ENCODE assay signal across 7 mouse cellular contexts in genomic region chr6:121130773-121131172, GRCm38 (mm10). TPM values are rescaled to one million over a fixed set of nuclear protein-coding genes. Genes with fewer than 3 reads are reported as not detected.
DNase-seq lines count a peak whose midpoint lies in the region; ATAC-seq and TF ChIP-seq lines count a peak whose summit lies in the region.

Gene Mical3 (minus strand): TSS chr6:121130999.

- no peak within 1 kb of the TSS for H3K27ac ChIP-seq in ES-E14 (ENCODE audit: insufficient read depth, low read depth, low read length, poor library complexity, severe bottlenecking)
- no peak within 1 kb of the TSS for H3K27ac ChIP-seq in small intestine, adult 2 months (ENCODE audit: insufficient read depth, low read depth, low read length)

- in situ Hi-C loops in ES-E14 (cut with MboI; ENCODE audit: low sequenced_read_pairs in 2 of 2, unreplicated experiment in 2 of 2), result no loop called here

- intact Hi-C loops in gastrocnemius, postnatal 36 days (cut with DNase I), result loop anchor here (1.0 to 2.0 kb wide), 2 partner anchors 48 to 158 kb away; no protein-coding TSS in a partner anchor

- H3K4me1 ChIP-seq in ES-E14 (ENCODE audit: control insufficient read depth in 2 of 2, insufficient read depth in 2 of 2, low read length in 2 of 2, poor library complexity in 1 of 2), result peaks cover 1 to 6% of the 10 kb centered on the region in 2 experiments; a peak in 2 of 4 replicates
- H3K4me1 ChIP-seq in small intestine, adult 2 months (ENCODE audit: control insufficient read depth, insufficient read depth, insufficient read length, low read length), result peaks cover 4% of the 10 kb centered on the region; the same call in 1 of the 2 replicates

- peak within 1 kb of the TSS; percentile 38 to 51 for H3K4me3 ChIP-seq in ES-E14 (ENCODE audit: insufficient read depth in 1 of 2, low read depth in 1 of 2, low read length in 2 of 2, poor library complexity in 1 of 2, severe bottlenecking in 1 of 2)
- H3K4me3 ChIP-seq in small intestine, adult 2 months (ENCODE audit: low read depth, low read length), result peak within 1 kb of the TSS; percentile 56

- no peak for TF ChIP-seq POLR2A in small intestine, adult 2 months (IDR thresholded peaks at IDR 0.05; ENCODE audit: low read depth, low read length)

- no peak for TF ChIP-seq CTCF in small intestine, adult 2 months (IDR thresholded peaks at IDR 0.05; ENCODE audit: extremely low read depth, insufficient read length, insufficient replicate concordance, low read depth, low read length)

- ATAC-seq in megakaryocyte, adult 5-6 weeks (ENCODE audit: poor library complexity, severe bottlenecking), result 0 out of 2 replicates have a peak, but pooled peaks have one; percentile 23

- H3K9ac ChIP-seq in ES-E14 (ENCODE audit: insufficient read depth, low read depth, low read length, poor library complexity, severe bottlenecking), result no peak within 1 kb of the TSS

- no peaks in the 10 kb centered on the region for H3K9me3 ChIP-seq in ES-E14 (ENCODE audit: control insufficient read depth, insufficient read depth, low read depth, low read length)

- WGBS in small intestine, adult 2 months, result 4% methylated on average over 17 of the region's 17 CpGs

- H3K27me3 ChIP-seq in small intestine, adult 2 months (ENCODE audit: control insufficient read depth, insufficient read depth, low read length), result peaks cover 7% of the 10 kb centered on the region

- no peak for DNase-seq in ES-E14 (ENCODE audit: low read depth, low spot score)
- DNase-seq in adrenal gland, adult 2 months, result peak; percentile 45
- DNase-seq in embryo, embryonic 9.5 days (ENCODE audit: extremely low spot score), result peak; percentile 60
- DNase-seq in gastrocnemius, postnatal 36 days, result no peak
- DNase-seq in kidney, postnatal 10 days, result peak; percentile 49

- no peaks in the 10 kb centered on the region for H3K36me3 ChIP-seq in ES-E14 (ENCODE audit: control insufficient read depth, insufficient read depth, low read length, poor library complexity, severe bottlenecking)
- H3K36me3 ChIP-seq in small intestine, adult 2 months (ENCODE audit: control insufficient read depth, insufficient read depth, low read length), result no peaks in the 10 kb centered on the region

TF ChIP-seq in ES-E14, 5 proteins besides CTCF, POLR2A, EP300 and RAD21:
- TF ChIP-seq ZC3H11A (IDR thresholded peaks at IDR 0.05; ENCODE audit: borderline replicate concordance, low read depth, low read length), result no peak
- no peak for TF ChIP-seq MAFK (IDR thresholded peaks at IDR 0.05; ENCODE audit: insufficient read depth, low read depth, low read length)
- no peak for TF ChIP-seq CHD2 (IDR thresholded peaks at IDR 0.05; ENCODE audit: low read depth, low read length)
- TF ChIP-seq HCFC1 (IDR thresholded peaks at IDR 0.05; ENCODE audit: borderline replicate concordance, insufficient read depth, low read length), result no peak
- TF ChIP-seq ZNF384 (IDR thresholded peaks at IDR 0.05; ENCODE audit: low read depth, low read length), result no peak

RNA-seq across cellular contexts. Expression of gene Mical3, which starts in this region (rescaled TPM):
- total RNA-seq in ES-E14 (2012; rRNA removed), result 30.0 and 30.9 TPM in 2 replicates
- 10 to 100 TPM; 34.0 to 44.3 TPM for total RNA-seq in adrenal gland, adult 2 months (2021)
- polyA plus RNA-seq in adrenal gland, adult 2 months (2012; rRNA removed), result 17.5 and 19.9 TPM in 2 replicates
- total RNA-seq in gastrocnemius, postnatal 36 days (2021), result 10 to 100 TPM; 49.6 to 54.7 TPM
- 4.3 and 7.7 TPM in 2 replicates for total RNA-seq in megakaryocyte, adult 5-6 weeks (2015)
- 2.4 TPM in 2 replicates for total RNA-seq in megakaryocyte, adult 5-6 weeks (2017)
- polyA plus RNA-seq in small intestine, adult 2 months (2012; rRNA removed), result 6.1 and 8.9 TPM in 2 replicates

Comparison
In these comparisons a context has a peak if more than half of its experiments do, and no peak if none do; other contexts are left out.
1. DNase-seq: peak in adrenal gland, adult 2 months (single experiment), embryo, embryonic 9.5 days (single experiment) and kidney, postnatal 10 days (single experiment); none in ES-E14 (single experiment) and gastrocnemius, postnatal 36 days (0 of 2).